15 mouse cellular contexts compared by ENCODE assay signal in genomic region chr6:42330216-42330615, GRCm38 (mm10). TPM values are rescaled to one million over a fixed set of nuclear protein-coding genes. Genes with fewer than 3 reads are reported as not detected.
DNase-seq lines count a peak whose midpoint lies in the region.
"Had no signal": no experiment of that assay in that cellular context is flagged by ENCODE, and none has a peak within 500 bp of the region (broad histone marks: within the 10 kb centered on the region; RNA-seq: fewer than 3 reads in every experiment).

No protein-coding gene starts in this region.

- intact Hi-C loops in left cerebral cortex, postnatal 4 days (cut with DNase I), result no loop called here
- intact Hi-C loops in left cerebral cortex, postnatal 14 days (cut with DNase I), result no loop called here

- peak; percentile 79 for DNase-seq in cerebellum, adult 11-12 months
- DNase-seq in cerebellum, postnatal 4 days (ENCODE audit: low spot score in 2 of 2), result no peak
- DNase-seq in left cerebral cortex, postnatal 4 days, result peak; percentile 32
- DNase-seq in left cerebral cortex, postnatal 14 days (ENCODE audit: low spot score in 2 of 2), result no peak
- peak; percentile 65 to 76 for DNase-seq in cerebellum, postnatal 14 days
- DNase-seq in adrenal gland, postnatal 25 days, result no peak
- DNase-seq in ovary, postnatal 36 days (ENCODE audit: low spot score), result no peak
- DNase-seq: gastrocnemius, postnatal 10 days; heart, postnatal 10 days; liver, embryonic 13.5 days; lung, postnatal 36 days; midbrain, embryonic 14.5 days; right cerebral cortex, postnatal 4 days; thymus, postnatal 25 days had no signal

RNA-seq across cellular contexts. Expression of gene Fam131b, which starts 5.8 kb away (rescaled TPM):
- total RNA-seq in left cerebral cortex, postnatal 4 days (2021), result 10 to 100 TPM; 83.4 to 92.0 TPM
- total RNA-seq in left cerebral cortex, postnatal 14 days (2021), result 100 to 1,000 TPM; 118 to 121 TPM
- total RNA-seq in adrenal gland, postnatal 25 days (2021), result 0.24 TPM in 1 of 2 replicates, not detected in the other
- total RNA-seq: granulocyte monocyte progenitor cell, adult 5-6 weeks had no signal

RNA-seq across cellular contexts. Expression of gene Zyx, which starts 19.2 kb away (rescaled TPM):
- 10 to 100 TPM; 43.9 to 49.8 TPM for total RNA-seq in left cerebral cortex, postnatal 4 days (2021)
- total RNA-seq in left cerebral cortex, postnatal 14 days (2021), result 10 to 100 TPM; 51.8 to 60.0 TPM
- 105 and 140 TPM in 2 replicates for total RNA-seq in adrenal gland, postnatal 25 days (2021)

RNA-seq across cellular contexts. Expression of gene Epha1, which starts 42.9 kb away (rescaled TPM):
- total RNA-seq in left cerebral cortex, postnatal 4 days (2021), result under 1 TPM; 0.14 to 0.18 TPM
- total RNA-seq in left cerebral cortex, postnatal 14 days (2021), result under 1 TPM; 0.22 to 0.34 TPM
- total RNA-seq in adrenal gland, postnatal 25 days (2021), result 0.48 and 0.55 TPM in 2 replicates

RNA-seq across cellular contexts. Expression of gene Clcn1, which starts 43.7 kb away (rescaled TPM):
- 1 to 10 TPM; 6.6 to 7.7 TPM for total RNA-seq in left cerebral cortex, postnatal 4 days (2021)
- total RNA-seq in left cerebral cortex, postnatal 14 days (2021), result 1 to 10 TPM; 3.2 to 4.4 TPM
- 0.21 TPM in 1 of 2 replicates, not detected in the other for total RNA-seq in adrenal gland, postnatal 25 days (2021)
- total RNA-seq: granulocyte monocyte progenitor cell, adult 5-6 weeks had no signal

Comparison
In these comparisons a context has a peak if more than half of its experiments do, and no peak if none do; other contexts are left out.
1. DNase-seq: peak in cerebellum, adult 11-12 months (single experiment), left cerebral cortex, postnatal 4 days (single experiment) and cerebellum, postnatal 14 days (2 of 2); none in cerebellum, postnatal 4 days (0 of 2), left cerebral cortex, postnatal 14 days (0 of 2), adrenal gland, postnatal 25 days (single experiment) and ovary, postnatal 36 days (single experiment).
2. RNA of gene Fam131b, which starts 5.8 kb away (total RNA-seq): 118 to 121 TPM in left cerebral cortex, postnatal 14 days and 83.4 to 92.0 TPM in left cerebral cortex, postnatal 4 days; 0.24 TPM in adrenal gland, postnatal 25 days; every median in the first group is over 10 times any median in the second.